Mouse (Mus musculus): ENCODE measurements around the gene Zfp512b.

The Zfp512b gene

DNA sequence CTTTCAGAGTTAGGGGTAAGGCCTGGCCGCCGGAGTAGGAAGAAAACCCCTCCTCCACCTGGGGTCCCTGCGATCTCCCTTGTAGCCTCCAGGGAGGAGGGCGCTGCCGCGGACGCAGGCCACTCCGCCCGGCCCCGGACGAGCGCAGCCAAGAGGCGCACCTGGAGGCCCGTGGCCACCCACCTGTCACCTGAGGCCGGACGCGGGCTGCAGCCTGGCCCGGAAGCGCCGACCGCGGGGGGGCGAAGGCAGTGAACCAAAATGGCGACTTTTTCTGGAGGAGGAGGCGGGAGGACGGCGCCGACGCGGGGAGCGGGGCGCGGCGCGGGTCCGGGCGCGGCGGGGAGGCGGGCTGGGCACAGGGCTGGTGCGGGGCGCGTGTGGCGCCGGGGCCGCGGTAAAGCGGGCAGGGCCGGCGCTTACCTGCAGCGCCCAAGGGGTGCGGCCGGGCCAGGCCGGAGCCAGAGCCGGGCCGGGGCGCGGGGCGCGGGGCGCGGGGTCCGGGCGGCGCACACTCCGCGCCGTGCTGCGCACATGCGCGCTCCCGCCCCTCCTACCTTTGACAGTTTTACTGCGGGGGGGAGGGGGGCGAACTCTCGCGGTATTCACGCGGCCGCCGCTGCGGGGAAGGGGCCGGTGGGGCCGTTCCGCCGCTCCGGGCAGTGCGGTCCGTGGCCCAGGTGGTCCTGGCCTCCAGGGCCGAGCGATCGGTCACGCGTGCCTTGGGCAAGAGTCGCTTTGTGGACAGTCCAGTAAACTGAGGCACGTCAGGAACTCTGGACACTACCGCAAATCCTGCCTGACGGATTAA, at the start of gene Zfp512b:
Gene Zfp512b, minus strand, starts transcription at position 573 of the 811 bp plus-strand sequence.
- peak; percentile 53 to 69 for DNase-seq (ENCODE audit: low spot score in 2 of 2)

GRCm38 (mm10) chr2:181635865-181636264, 43.3 kb upstream of the Zfp512b start:
- no peak for DNase-seq (ENCODE audit: low spot score in 2 of 2)

DNA sequence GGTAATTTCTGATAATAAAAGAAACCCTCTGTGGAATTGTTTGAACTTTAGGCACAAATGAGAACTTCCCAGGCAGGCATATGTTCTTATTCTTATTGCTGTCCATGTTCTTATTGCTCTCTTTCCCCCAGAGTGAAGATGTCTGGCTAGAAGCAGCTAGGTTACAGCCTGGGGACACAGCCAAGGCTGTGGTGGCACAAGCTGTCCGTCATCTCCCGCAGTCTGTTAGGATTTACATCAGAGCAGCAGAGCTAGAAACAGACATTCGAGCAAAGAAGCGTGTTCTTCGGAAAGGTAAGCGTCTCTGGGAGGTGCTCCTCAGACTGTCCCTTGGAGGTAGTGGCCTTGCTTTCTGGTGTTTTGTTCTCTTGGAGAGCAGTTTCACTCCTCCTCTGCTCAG, 40.0 kb upstream of the Zfp512b start:
- no peak for DNase-seq (ENCODE audit: low spot score in 2 of 2)

DNA sequence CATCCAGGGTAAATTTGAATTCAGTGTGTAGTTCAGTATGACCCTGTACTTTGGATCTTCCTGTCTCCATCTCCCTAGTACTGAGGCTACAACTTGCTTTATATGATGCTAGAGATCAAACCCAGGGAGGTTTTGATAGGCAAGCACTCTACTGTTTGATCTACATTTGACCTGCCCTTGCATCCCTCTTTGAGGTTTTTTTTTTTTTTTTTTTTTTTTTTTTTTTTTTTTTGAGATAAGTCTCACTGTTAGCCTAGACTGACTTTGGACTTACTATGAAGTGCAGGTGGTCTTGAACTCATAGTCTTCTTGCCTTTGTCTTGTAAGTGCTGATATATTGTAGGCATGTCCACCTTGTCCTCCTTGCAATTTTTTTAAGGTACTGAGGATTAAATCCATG, 35.9 kb upstream of the Zfp512b start:
- no peak for DNase-seq (ENCODE audit: low spot score in 2 of 2)

DNA sequence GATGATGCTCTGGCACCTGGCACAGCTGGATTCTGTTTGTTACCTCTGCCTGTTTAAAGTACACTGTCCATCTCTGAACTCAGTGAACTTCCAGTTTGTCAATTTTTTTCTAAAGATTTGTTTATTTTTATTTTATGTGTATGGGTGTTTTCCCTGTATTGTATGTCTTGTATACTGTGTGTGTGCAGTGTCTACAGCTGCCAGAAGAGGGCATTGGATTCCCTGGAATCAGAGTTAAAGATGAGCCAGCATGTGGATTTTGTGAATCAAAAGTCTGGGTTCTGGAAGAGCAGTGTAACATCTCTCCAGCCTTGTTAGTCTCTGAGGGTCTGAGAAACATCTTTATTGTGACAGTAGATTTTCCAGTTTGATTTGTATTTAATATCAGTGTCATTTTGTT, 30.8 kb upstream of the Zfp512b start:
- peak in 1 of 2 experiments; percentile 24 for DNase-seq (ENCODE audit: low spot score in 2 of 2)

GRCm38 (mm10) chr2:181618761-181619495, 26.3 kb upstream of the Zfp512b start:
- no peak for DNase-seq (ENCODE audit: low spot score in 2 of 2)

DNA sequence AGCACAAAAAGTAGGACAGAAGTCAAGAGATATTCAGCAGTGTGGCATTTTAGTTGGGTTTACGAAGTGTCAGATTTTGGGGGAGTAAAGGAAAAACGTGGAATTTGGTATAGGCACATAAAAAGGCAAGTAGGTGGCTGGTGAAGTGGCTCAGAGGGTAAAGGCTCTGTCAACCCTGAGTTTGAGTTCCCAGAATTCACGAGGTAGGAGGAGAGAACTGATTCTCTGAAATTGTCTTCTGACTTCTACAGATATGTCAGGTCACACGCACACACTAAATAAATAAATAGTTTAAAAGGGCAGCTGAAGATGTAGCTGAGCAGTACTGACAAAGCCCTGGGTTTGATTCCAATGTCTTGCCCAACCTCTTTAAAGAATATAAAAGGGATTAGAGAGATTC, 9.8 kb upstream of the Zfp512b start:
- no peak for DNase-seq (ENCODE audit: low spot score in 2 of 2)

DNA sequence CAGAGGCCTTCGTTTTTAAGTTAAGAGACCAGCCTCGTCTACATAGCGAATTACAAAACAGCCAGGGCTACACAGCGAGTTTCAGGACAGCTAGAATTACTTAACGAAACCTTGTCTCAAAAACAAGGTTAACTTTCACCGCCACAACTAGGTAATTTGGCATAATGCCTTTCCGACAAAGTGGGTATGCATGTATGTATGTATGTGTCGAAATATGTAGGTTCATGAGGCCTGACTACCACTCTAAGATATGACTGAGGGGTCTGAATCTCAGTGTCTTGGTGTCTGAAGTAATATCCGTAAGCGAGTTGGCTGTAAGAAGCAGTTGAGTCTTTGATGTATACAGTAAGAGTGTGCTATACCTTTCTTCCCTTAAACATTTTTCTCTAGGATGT, 9.1 kb upstream of the Zfp512b start:
- DNase-seq (ENCODE audit: low spot score in 2 of 2) = no peak

GRCm38 (mm10) chr2:181600828-181601750, 8.5 kb upstream of the Zfp512b start:
- peak; percentile 88 to 98 for DNase-seq (ENCODE audit: low spot score in 2 of 2)

DNA sequence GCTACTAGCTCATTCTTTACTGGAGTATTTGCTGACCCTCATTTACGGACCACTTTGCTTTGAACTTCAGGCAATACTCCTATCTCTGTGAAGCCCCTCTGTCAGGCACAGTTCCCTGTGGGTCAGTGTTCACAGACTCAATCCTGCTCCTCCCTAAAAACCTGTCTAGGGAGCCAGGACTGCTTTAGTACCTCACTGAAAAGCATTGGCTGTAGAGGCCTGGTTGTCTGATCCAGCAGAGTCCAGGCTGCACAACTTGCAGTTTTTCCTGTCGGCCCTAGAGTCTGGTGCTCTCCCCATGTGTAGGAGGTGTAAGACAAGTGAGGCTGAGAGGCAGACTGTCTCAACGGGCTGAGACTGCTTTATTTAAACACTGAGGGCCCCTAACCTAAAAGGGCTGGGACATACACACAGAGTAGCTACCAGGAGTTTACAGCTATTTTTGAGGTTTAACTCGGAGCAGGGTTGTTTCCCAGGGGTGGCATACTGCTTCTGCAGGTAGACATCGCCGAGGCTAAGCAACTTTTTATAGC, 7.7 kb upstream of the Zfp512b start:
- no peak for DNase-seq (ENCODE audit: low spot score in 2 of 2)

- peak in 1 of 2 experiments; percentile 71 for DNase-seq (ENCODE audit: low spot score in 2 of 2)
Observed at GRCm38 (mm10) chr2:181598454-181599351, 6.1 kb upstream of the Zfp512b start, which contains the start of gene Samd10. Samd10 (minus strand) TSS chr2:181599212.

DNA sequence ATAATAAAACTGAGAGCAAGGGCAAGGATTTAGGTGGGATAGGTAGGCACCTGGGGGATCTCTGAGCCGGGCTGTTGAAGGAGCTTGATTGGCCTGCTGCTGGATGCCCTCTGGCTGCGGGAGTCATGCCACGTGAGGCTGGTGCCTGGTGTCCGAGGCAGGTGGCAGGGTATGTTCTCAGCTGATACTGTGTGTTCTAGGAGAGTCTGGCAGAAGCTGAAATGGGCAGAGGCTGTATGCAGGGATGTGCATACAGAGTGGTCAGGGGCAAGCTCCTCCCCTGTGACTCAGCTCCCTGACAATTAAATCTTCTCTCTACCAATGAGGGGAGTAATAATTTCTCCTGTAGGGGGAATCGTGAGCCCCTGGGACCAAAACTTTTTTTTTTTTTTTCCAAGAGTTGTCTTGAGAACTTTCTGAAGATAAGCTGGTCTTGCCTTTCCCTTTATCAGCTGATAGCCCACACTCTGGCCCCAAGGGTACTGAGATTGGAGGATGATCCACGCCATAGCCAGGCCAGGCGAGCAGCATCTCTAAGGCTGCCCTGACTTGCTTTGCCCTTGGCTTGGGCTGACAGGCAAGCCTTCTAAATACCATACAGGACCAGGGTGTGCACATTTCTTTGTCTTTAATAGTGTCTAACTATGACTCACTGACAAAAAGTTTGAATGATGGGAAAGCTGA, 4.9 kb upstream of the Zfp512b start:
- DNase-seq (ENCODE audit: low spot score in 2 of 2) = no peak

- no peak for DNase-seq (ENCODE audit: low spot score in 2 of 2)
Observed at GRCm38 (mm10) chr2:181596221-181596960, 3.8 kb upstream of the Zfp512b start.

- peak in 1 of 2 experiments; percentile 6 for DNase-seq (ENCODE audit: low spot score in 2 of 2)
Observed at GRCm38 (mm10) chr2:181594946-181595696, 2.5 kb upstream of the Zfp512b start.

- no peak for DNase-seq (ENCODE audit: low spot score in 2 of 2)
Observed at GRCm38 (mm10) chr2:181593937-181594336, 1.3 kb upstream of the Zfp512b start.

DNA sequence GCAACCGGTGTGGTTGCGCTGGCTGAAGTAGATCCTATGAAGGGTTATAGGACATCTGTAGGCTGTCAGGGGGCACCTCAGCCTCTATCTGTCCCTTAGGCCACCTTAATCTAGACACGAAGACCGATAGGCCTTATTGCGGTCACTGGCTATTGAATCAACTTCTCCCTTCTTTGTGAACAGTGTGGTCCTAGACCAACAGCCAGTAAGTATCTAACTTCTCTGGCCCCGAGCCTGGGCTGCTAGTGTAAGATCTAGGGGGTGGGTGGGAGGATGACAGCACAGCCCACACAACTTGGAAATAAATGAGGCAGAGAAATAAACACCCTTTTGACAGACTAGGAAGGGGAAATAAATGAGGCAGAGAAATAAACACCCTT, 429 bp upstream of the Zfp512b start:
- no peak for DNase-seq (ENCODE audit: low spot score in 2 of 2)

GRCm38 (mm10) chr2:181591528-181592085, 996 bp downstream of the Zfp512b start, which contains the start of gene Prpf6:
Prpf6 (plus strand) TSS chr2:181591868.
- DNase-seq (ENCODE audit: low spot score in 2 of 2) = peak; percentile 18 to 54

DNA sequence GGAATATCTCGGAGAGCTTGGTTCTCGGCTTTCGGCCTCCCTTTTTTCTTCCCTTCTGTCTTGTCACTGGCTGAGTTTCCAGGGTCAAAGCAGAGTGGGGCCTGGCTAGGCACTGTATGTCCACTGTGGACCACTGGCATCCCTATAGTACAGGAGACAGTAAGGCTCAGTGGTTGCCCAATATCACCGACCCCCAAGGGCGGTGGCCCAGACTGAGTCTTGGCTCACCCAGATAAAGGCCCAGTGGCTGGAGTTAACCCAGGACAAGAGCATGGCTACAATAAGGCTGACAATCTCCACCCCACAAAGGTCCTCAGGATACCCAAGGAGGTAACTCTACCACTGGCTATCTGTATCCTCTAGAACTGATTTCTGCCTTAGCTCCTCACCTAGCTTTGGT, 2.1 kb downstream of the Zfp512b start:
- no peak for DNase-seq (ENCODE audit: low spot score in 2 of 2)

Data from spleen, postnatal 10 days (tissue).